In the genomic region with DNA sequence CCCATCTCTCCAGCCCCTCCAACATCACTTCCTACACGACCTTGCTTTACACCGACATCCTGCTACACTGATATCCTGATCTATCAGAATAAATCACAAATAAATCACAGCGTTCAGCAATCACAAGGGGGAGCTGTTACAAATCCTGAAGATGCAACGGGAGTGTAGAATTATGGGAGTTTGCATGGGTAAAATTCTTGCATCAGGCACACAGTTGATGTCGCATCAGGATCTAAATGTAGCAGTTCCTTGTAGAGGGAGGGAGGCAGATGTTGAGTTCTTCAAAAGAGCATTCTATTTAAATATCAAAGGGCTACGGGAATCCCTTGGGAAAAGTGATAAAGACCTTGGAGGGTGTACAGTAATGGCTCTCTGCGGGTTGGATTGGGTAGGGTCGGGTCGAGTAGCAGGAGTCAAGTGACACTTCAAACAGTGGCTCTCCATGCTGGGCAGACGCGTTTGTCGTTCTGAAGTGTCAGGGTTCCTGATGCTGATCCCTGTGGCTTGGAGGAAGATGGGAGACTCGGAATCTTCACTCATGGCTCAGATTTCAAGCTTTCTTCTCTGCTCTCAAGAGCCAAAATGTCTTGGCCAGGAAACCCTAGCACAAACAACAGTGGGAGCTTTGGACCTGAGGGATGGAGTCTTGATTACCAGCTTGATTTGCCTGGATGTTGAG, we compare ENCODE assay signal across 9 mouse cellular contexts. TPM values are rescaled to one million over a fixed set of nuclear protein-coding genes. Genes with fewer than 3 reads are reported as not detected.
A peak's percentile ranks its signal among the peaks of the same experiment; 100 is the strongest.
DNase-seq lines count a peak whose midpoint lies in the region; ATAC-seq and TF ChIP-seq lines count a peak whose summit lies in the region.
"Had no signal": no experiment of that assay in that cellular context is flagged by ENCODE, and none has a peak within 500 bp of the region (broad histone marks: within the 10 kb centered on the region; RNA-seq: fewer than 3 reads in every experiment).

No protein-coding gene starts in this region.

- no peak overlapping the region for H3K9ac ChIP-seq in heart, embryonic 16.5 days (ENCODE audit: low read length)
- H3K9ac ChIP-seq in heart, adult 2 months (ENCODE audit: low read depth, low read length) = no peak overlapping the region
- H3K9ac ChIP-seq in hindbrain, embryonic 15.5 days = no peak overlapping the region
- H3K9ac ChIP-seq in neural tube, embryonic 11.5 days (ENCODE audit: low read length) = no peak overlapping the region

- TF ChIP-seq POLR2A in heart, adult 2 months (IDR thresholded peaks at IDR 0.05; ENCODE audit: insufficient read depth, low read depth, low read length) = no peak

- no peaks in the 10 kb centered on the region for H3K4me1 ChIP-seq in heart, embryonic 16.5 days (ENCODE audit: control insufficient read depth, insufficient read depth, low read length)
- H3K4me1 ChIP-seq in heart, adult 2 months (ENCODE audit: control insufficient read depth, insufficient read depth, low read length) = 0 out of 2 replicates have a peak, but pooled peaks cover 2% of the 10 kb centered on the region
- peaks cover 17% of the 10 kb centered on the region for H3K4me1 ChIP-seq in hindbrain, embryonic 15.5 days (replicated peaks)
- peaks cover 5% of the 10 kb centered on the region; the same call in 1 of the 2 replicates for H3K4me1 ChIP-seq in neural tube, embryonic 11.5 days (ENCODE audit: control insufficient read depth, insufficient read depth, low read length)

- 2% methylated on average over 13 of the region's 13 CpGs for WGBS in heart, embryonic 16.5 days
- WGBS in heart, adult 2 months = 4% methylated on average over 13 of the region's 13 CpGs
- 14% methylated on average over 13 of the region's 13 CpGs for WGBS in hindbrain, embryonic 15.5 days
- WGBS in neural tube, embryonic 11.5 days = 7% methylated on average over 13 of the region's 13 CpGs

- intact Hi-C loops in heart, adult 2 months (cut with DNase I) = no loop called here

- H3K4me2 ChIP-seq in heart, embryonic 16.5 days (ENCODE audit: low read depth, low read length) = peak overlapping the region; percentile 33; the same call in 1 of the 2 replicates
- peak overlapping the region; percentile 48 for H3K4me2 ChIP-seq in hindbrain, embryonic 15.5 days
- H3K4me2 ChIP-seq in neural tube, embryonic 11.5 days (ENCODE audit: low read depth) = peak overlapping the region; percentile 40

- no peaks in the 10 kb centered on the region for H3K9me3 ChIP-seq in heart, embryonic 16.5 days (replicated peaks; ENCODE audit: control insufficient read depth, low read length)
- no peaks in the 10 kb centered on the region for H3K9me3 ChIP-seq in hindbrain, embryonic 15.5 days
- no peaks in the 10 kb centered on the region for H3K9me3 ChIP-seq in neural tube, embryonic 11.5 days (ENCODE audit: control insufficient read depth, low read length)

- ATAC-seq in heart, embryonic 16.5 days (replicated peaks; ENCODE audit: extremely low read depth, insufficient read depth, low FRiP score) = no peak; the same call in 1 of the 2 replicates
- no peak for ATAC-seq in hindbrain, embryonic 15.5 days (ENCODE audit: low FRiP score, low read depth)
- no peak for ATAC-seq in neural tube, embryonic 11.5 days (ENCODE audit: insufficient read depth, low FRiP score, low TSS enrichment)

- TF ChIP-seq EP300 in heart, adult 2 months (IDR thresholded peaks at IDR 0.05; ENCODE audit: insufficient read depth, low read depth, low read length) = no peak

- H3K79me2 ChIP-seq in heart, adult 2 months (replicated peaks; ENCODE audit: control insufficient read depth, insufficient read depth, low read length) = no peaks in the 10 kb centered on the region

- no peak overlapping the region for H3K27ac ChIP-seq in heart, embryonic 16.5 days (ENCODE audit: low read length)
- H3K27ac ChIP-seq in heart, adult 2 months = no peak overlapping the region
- H3K27ac ChIP-seq in hindbrain, embryonic 15.5 days (replicated peaks) = no peak overlapping the region
- no peak overlapping the region for H3K27ac ChIP-seq in neural tube, embryonic 11.5 days (ENCODE audit: low read depth, low read length)

- H3K36me3 ChIP-seq in heart, embryonic 16.5 days (ENCODE audit: control insufficient read depth, insufficient read depth) = no peaks in the 10 kb centered on the region
- H3K36me3 ChIP-seq in heart, adult 2 months (ENCODE audit: control insufficient read depth, insufficient read depth, low read length) = no peaks in the 10 kb centered on the region
- H3K36me3 ChIP-seq in hindbrain, embryonic 15.5 days = no peaks in the 10 kb centered on the region
- no peaks in the 10 kb centered on the region for H3K36me3 ChIP-seq in neural tube, embryonic 11.5 days (ENCODE audit: control insufficient read depth, insufficient read depth, low read length)

- no peak for DNase-seq in heart, adult 2 months
- peak; percentile 63 for DNase-seq in embryo, embryonic 10.5 days (ENCODE audit: low spot score)
- DNase-seq in neural tube, embryonic 11.5 days (ENCODE audit: low spot score) = peak; percentile 34
- DNase-seq in T-cell, adult 2 months (ENCODE audit: low spot score) = no peak
- no peak for DNase-seq in adrenal gland, postnatal 25 days
- no peak for DNase-seq in testis, postnatal 14 days (ENCODE audit: low spot score)
- DNase-seq: gastrocnemius, postnatal 14 days had no signal

- H3K27me3 ChIP-seq in heart, embryonic 16.5 days (ENCODE audit: control insufficient read depth, insufficient read depth, low read length) = peaks cover 34% of the 10 kb centered on the region
- peaks cover 6% of the 10 kb centered on the region for H3K27me3 ChIP-seq in heart, adult 2 months (ENCODE audit: control insufficient read depth, insufficient read depth, low read length)
- peaks cover 6% of the 10 kb centered on the region for H3K27me3 ChIP-seq in hindbrain, embryonic 15.5 days
- no peaks in the 10 kb centered on the region for H3K27me3 ChIP-seq in neural tube, embryonic 11.5 days (ENCODE audit: control insufficient read depth, insufficient read depth, low read length)

- TF ChIP-seq CTCF in heart, adult 2 months (IDR thresholded peaks at IDR 0.05) = no peak

- no peak overlapping the region for H3K4me3 ChIP-seq in heart, embryonic 16.5 days (ENCODE audit: low read length)
- no peak overlapping the region for H3K4me3 ChIP-seq in heart, adult 2 months
- peak overlapping the region; percentile 17 for H3K4me3 ChIP-seq in hindbrain, embryonic 15.5 days
- H3K4me3 ChIP-seq in neural tube, embryonic 11.5 days (ENCODE audit: low read depth, low read length) = no peak overlapping the region

RNA-seq across cellular contexts. Expression of gene Bcas1, which starts 16.0 kb away (rescaled TPM):
- 0.58 and 0.75 TPM in 2 replicates for polyA plus RNA-seq in heart, embryonic 16.5 days (2015; fragmentation: Nextera tagmentation; extraction: Ambion mirVana)
- under 1 TPM; 0.14 to 0.26 TPM for total RNA-seq in heart, adult 2 months (2021)
- 0.35 and 1.1 TPM in 2 replicates for polyA plus RNA-seq in heart, adult 2 months (2012; rRNA removed)
- polyA plus RNA-seq in hindbrain, embryonic 15.5 days (2015; fragmentation: Nextera tagmentation; extraction: Ambion mirVana) = 13.4 and 15.1 TPM in 2 replicates
- polyA plus RNA-seq in neural tube, embryonic 11.5 days (2014; fragmentation: Nextera tagmentation; extraction: Ambion mirVana) = 1.0 and 1.2 TPM in 2 replicates
- total RNA-seq in adrenal gland, postnatal 25 days (2021) = 0.33 TPM in 1 of 2 replicates, not detected in the other

Comparison
In these comparisons a context has a peak if more than half of its experiments do, and no peak if none do; other contexts are left out.
1. DNase-seq: peak in embryo, embryonic 10.5 days (single experiment) and neural tube, embryonic 11.5 days (single experiment); none in heart, adult 2 months (0 of 2), T-cell, adult 2 months (single experiment), adrenal gland, postnatal 25 days (single experiment) and testis, postnatal 14 days (single experiment).
2. Peak in every context shown above with its lines, with median percentiles within 50 percentile points of each other: H3K4me2 ChIP-seq.